12 mouse cellular contexts compared by ENCODE assay signal in genomic region chr11:107808508-107808907, GRCm38 (mm10). TPM values are rescaled to one million over a fixed set of nuclear protein-coding genes. Genes with fewer than 3 reads are reported as not detected.
DNase-seq lines count a peak whose midpoint lies in the region; ATAC-seq and TF ChIP-seq lines count a peak whose summit lies in the region.
"Had no signal": no experiment of that assay in that cellular context is flagged by ENCODE, and none has a peak within 500 bp of the region (broad histone marks: within the 10 kb centered on the region; RNA-seq: fewer than 3 reads in every experiment).

No protein-coding gene starts in this region.

- peak; percentile 67 for DNase-seq in forebrain, embryonic 11.5 days (ENCODE audit: low spot score)
- no peak for DNase-seq in lung, postnatal 0 days (ENCODE audit: low spot score)
- no peak for DNase-seq in lung, adult 18-20 months
- DNase-seq in thymus, postnatal 14 days: peak; percentile 69
- DNase-seq in midbrain, embryonic 11.5 days (ENCODE audit: low spot score, missing footprints): no peak
- DNase-seq in heart, postnatal 10 days: no peak
- DNase-seq: heart, postnatal 4 days; right cerebral cortex, postnatal 14 days had no signal

- H3K36me3 ChIP-seq in forebrain, embryonic 11.5 days (ENCODE audit: control insufficient read depth, insufficient read depth, low read length): no peaks in the 10 kb centered on the region
- no peaks in the 10 kb centered on the region for H3K36me3 ChIP-seq in forebrain, embryonic 16.5 days (ENCODE audit: control insufficient read depth, insufficient read depth)
- no peaks in the 10 kb centered on the region for H3K36me3 ChIP-seq in lung, postnatal 0 days (ENCODE audit: insufficient read depth, low read length)
- H3K36me3 ChIP-seq in midbrain, embryonic 11.5 days (ENCODE audit: control insufficient read depth, insufficient read depth, low read length): no peaks in the 10 kb centered on the region

- intact Hi-C loops in heart, postnatal 10 days (cut with DNase I): no loop called here

- no peak for TF ChIP-seq POLR2A in cortical plate, adult 2 months (IDR thresholded peaks at IDR 0.05; ENCODE audit: extremely low read depth, insufficient read depth, low read length)

- no peak overlapping the region for H3K4me3 ChIP-seq in forebrain, embryonic 11.5 days (ENCODE audit: low read depth, low read length)
- H3K4me3 ChIP-seq in forebrain, embryonic 16.5 days (replicated peaks; ENCODE audit: low read length): no peak overlapping the region
- no peak overlapping the region for H3K4me3 ChIP-seq in lung, postnatal 0 days (ENCODE audit: low read depth, low read length)
- no peak overlapping the region for H3K4me3 ChIP-seq in cortical plate, adult 2 months (ENCODE audit: insufficient read depth, low read length)
- H3K4me3 ChIP-seq in midbrain, embryonic 11.5 days (ENCODE audit: low read depth, low read length): no peak overlapping the region

- TF ChIP-seq CTCF in lung, postnatal 0 days (IDR thresholded peaks at IDR 0.05): peak; percentile 55
- TF ChIP-seq CTCF in cortical plate, adult 2 months (IDR thresholded peaks at IDR 0.05; ENCODE audit: extremely low read depth, insufficient read depth, low read length): peak; percentile 34

- TF ChIP-seq EP300 in lung, postnatal 0 days (IDR thresholded peaks at IDR 0.05): no peak

- H3K4me1 ChIP-seq in forebrain, embryonic 11.5 days (replicated peaks; ENCODE audit: control insufficient read depth, insufficient read depth, low read length): peaks cover 3% of the 10 kb centered on the region; the same call in 1 of the 2 replicates
- H3K4me1 ChIP-seq in forebrain, embryonic 16.5 days (replicated peaks; ENCODE audit: control insufficient read depth, insufficient read depth, low read length): peaks cover 10% of the 10 kb centered on the region
- H3K4me1 ChIP-seq in lung, postnatal 0 days (ENCODE audit: insufficient read depth, low read depth, low read length): no peaks in the 10 kb centered on the region
- H3K4me1 ChIP-seq in cortical plate, adult 2 months (ENCODE audit: control insufficient read depth, insufficient read depth, low read length): no peaks in the 10 kb centered on the region; the same call in 1 of the 2 replicates
- peaks cover 8% of the 10 kb centered on the region; the same call in 1 of the 2 replicates for H3K4me1 ChIP-seq in midbrain, embryonic 11.5 days (ENCODE audit: control insufficient read depth, insufficient read depth, low read length)

- ATAC-seq in forebrain, embryonic 11.5 days (replicated peaks; ENCODE audit: low FRiP score): no peak
- ATAC-seq in forebrain, embryonic 16.5 days: no peak
- ATAC-seq in lung, postnatal 0 days: no peak
- no peak for ATAC-seq in midbrain, embryonic 11.5 days (ENCODE audit: low FRiP score)
- ATAC-seq: midbrain, embryonic 16.5 days; Patski had no signal

- H3K4me2 ChIP-seq in forebrain, embryonic 11.5 days (ENCODE audit: low read depth, low read length, severe bottlenecking): no peak overlapping the region
- H3K4me2 ChIP-seq in forebrain, embryonic 16.5 days (ENCODE audit: low read length): no peak overlapping the region
- H3K4me2 ChIP-seq in lung, postnatal 0 days (replicated peaks; ENCODE audit: low read depth, low read length): no peak overlapping the region
- no peak overlapping the region for H3K4me2 ChIP-seq in midbrain, embryonic 11.5 days

- WGBS in forebrain, embryonic 11.5 days: 74% methylated on average over 8 of the region's 8 CpGs
- WGBS in forebrain, embryonic 16.5 days: 71% methylated on average over 8 of the region's 8 CpGs
- 61% methylated on average over 8 of the region's 8 CpGs for WGBS in lung, postnatal 0 days
- 69% methylated on average over 8 of the region's 8 CpGs for WGBS in midbrain, embryonic 11.5 days

- H3K27ac ChIP-seq in forebrain, embryonic 11.5 days (ENCODE audit: low read depth, low read length): no peak overlapping the region
- no peak overlapping the region for H3K27ac ChIP-seq in forebrain, embryonic 16.5 days (ENCODE audit: low read length)
- no peak overlapping the region for H3K27ac ChIP-seq in lung, postnatal 0 days (ENCODE audit: low read length)
- H3K27ac ChIP-seq in cortical plate, adult 2 months (ENCODE audit: insufficient read depth, low read length): no peak overlapping the region
- no peak overlapping the region for H3K27ac ChIP-seq in midbrain, embryonic 11.5 days (ENCODE audit: low read depth, low read length)

- no peaks in the 10 kb centered on the region; the same call in 1 of the 2 replicates for H3K27me3 ChIP-seq in forebrain, embryonic 11.5 days (ENCODE audit: control insufficient read depth, insufficient read depth, low read length)
- H3K27me3 ChIP-seq in forebrain, embryonic 16.5 days (replicated peaks; ENCODE audit: control insufficient read depth, insufficient read depth, low read length): no peaks in the 10 kb centered on the region
- H3K27me3 ChIP-seq in lung, postnatal 0 days (replicated peaks; ENCODE audit: insufficient read depth, low read length): no peaks in the 10 kb centered on the region
- no peaks in the 10 kb centered on the region for H3K27me3 ChIP-seq in midbrain, embryonic 11.5 days (ENCODE audit: control insufficient read depth, insufficient read depth, low read length)

- H3K9me3 ChIP-seq in forebrain, embryonic 11.5 days (ENCODE audit: control insufficient read depth, low read length): no peaks in the 10 kb centered on the region
- H3K9me3 ChIP-seq in forebrain, embryonic 16.5 days (ENCODE audit: control insufficient read depth, low read length): no peaks in the 10 kb centered on the region
- H3K9me3 ChIP-seq in lung, postnatal 0 days (ENCODE audit: low read length): no peaks in the 10 kb centered on the region
- no peaks in the 10 kb centered on the region for H3K9me3 ChIP-seq in midbrain, embryonic 11.5 days (ENCODE audit: control insufficient read depth, low read length)

- no peak overlapping the region for H3K9ac ChIP-seq in forebrain, embryonic 11.5 days (ENCODE audit: low read length)
- H3K9ac ChIP-seq in forebrain, embryonic 16.5 days (replicated peaks; ENCODE audit: low read depth, low read length): no peak overlapping the region
- no peak overlapping the region for H3K9ac ChIP-seq in lung, postnatal 0 days (replicated peaks; ENCODE audit: low read depth)
- no peak overlapping the region for H3K9ac ChIP-seq in midbrain, embryonic 11.5 days (ENCODE audit: low read length)

RNA-seq across cellular contexts. Expression of gene Cacng4, which starts 14.2 kb away (rescaled TPM):
- 19.1 and 25.1 TPM in 2 replicates for polyA plus RNA-seq in forebrain, embryonic 11.5 days (2014; fragmentation: Nextera tagmentation; extraction: Ambion mirVana)
- polyA plus RNA-seq in forebrain, embryonic 16.5 days (2015; fragmentation: Nextera tagmentation; extraction: Ambion mirVana): 33.8 and 39.6 TPM in 2 replicates
- 0.19 and 0.43 TPM in 2 replicates for polyA plus RNA-seq in lung, postnatal 0 days (2015; fragmentation: Nextera tagmentation; extraction: Ambion mirVana)
- 20.2 and 25.5 TPM in 2 replicates for polyA plus RNA-seq in cortical plate, adult 2 months (2012; rRNA removed)
- 23.0 and 25.6 TPM in 2 replicates for polyA plus RNA-seq in midbrain, embryonic 11.5 days (2014; fragmentation: Nextera tagmentation; extraction: Ambion mirVana)
- under 1 TPM; 0.32 to 0.65 TPM for total RNA-seq in heart, postnatal 10 days (2021)

Comparison
In these comparisons a context has a peak if more than half of its experiments do, and no peak if none do; other contexts are left out.
1. DNase-seq: peak in forebrain, embryonic 11.5 days (single experiment) and thymus, postnatal 14 days (single experiment); none in lung, postnatal 0 days (single experiment), lung, adult 18-20 months (0 of 2), midbrain, embryonic 11.5 days (single experiment) and heart, postnatal 10 days (0 of 2).
2. RNA of gene Cacng4, which starts 14.2 kb away (polyA plus RNA-seq): 33.8 to 39.6 TPM in forebrain, embryonic 16.5 days, 23.0 to 25.6 TPM in midbrain, embryonic 11.5 days, 20.2 to 25.5 TPM in cortical plate, adult 2 months and 19.1 to 25.1 TPM in forebrain, embryonic 11.5 days; 0.19 to 0.43 TPM in lung, postnatal 0 days; every median in the first group is over 10 times any median in the second.